Mouse (Mus musculus) kidney, postnatal 25 days (tissue): ENCODE data around the gene Dnajb8.

ENCODE experiments used
- DNase-seq, 2 experiments: peaks; one replicate each; pipeline ENCODE4 v3.0.0; 2021; ENCODE audit warnings: mixed read lengths in 2 of 2

Dnajb8 gene

GRCm38 (mm10) chr6:88199718-88200692, 22.1 kb upstream of the Dnajb8 start:
- DNase-seq: peak in 1 of 2 experiments; percentile 36

- peak; percentile 36 to 52 for DNase-seq
Observed at GRCm38 (mm10) chr6:88200693-88201609, 21.1 kb upstream of the Dnajb8 start.

GRCm38 (mm10) chr6:88201926-88202700, 20.0 kb upstream of the Dnajb8 start:
- peak in 1 of 2 experiments; percentile 44 for DNase-seq

- DNase-seq: peak; percentile 68 to 87
Observed at GRCm38 (mm10) chr6:88202921-88203690, 19.0 kb upstream of the Dnajb8 start.

DNA sequence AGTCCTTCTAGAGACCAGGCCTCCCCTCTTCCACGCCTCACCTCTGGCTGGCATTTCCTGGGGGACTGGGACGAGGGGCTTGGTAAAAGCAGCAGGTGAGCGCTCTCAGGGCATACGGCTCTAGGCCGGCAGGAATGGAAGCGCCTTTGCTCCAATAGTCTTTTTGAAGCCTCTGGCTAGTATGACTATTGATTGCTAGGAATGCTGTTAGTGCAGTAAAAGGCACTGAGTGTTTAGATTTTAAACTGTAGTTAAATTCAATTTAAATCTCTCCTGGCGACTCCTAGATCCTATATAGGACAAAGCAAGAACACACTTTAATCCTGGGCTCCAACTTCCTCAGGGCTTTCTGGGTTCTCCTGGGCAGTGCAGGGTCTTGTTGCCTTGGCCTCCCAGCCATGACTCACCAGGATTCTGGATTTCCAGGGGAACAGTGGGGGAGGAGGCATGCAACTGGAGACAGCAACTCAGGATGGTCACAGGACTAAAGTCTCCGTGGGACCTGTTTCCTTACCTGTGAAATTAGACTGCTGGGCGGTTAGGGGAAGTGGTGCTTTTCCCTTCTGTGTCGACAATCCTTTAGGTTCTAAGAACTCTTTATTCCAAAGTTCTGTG, 18.2 kb upstream of the Dnajb8 start:
- peak in 1 of 2 experiments; percentile 26 for DNase-seq

DNA sequence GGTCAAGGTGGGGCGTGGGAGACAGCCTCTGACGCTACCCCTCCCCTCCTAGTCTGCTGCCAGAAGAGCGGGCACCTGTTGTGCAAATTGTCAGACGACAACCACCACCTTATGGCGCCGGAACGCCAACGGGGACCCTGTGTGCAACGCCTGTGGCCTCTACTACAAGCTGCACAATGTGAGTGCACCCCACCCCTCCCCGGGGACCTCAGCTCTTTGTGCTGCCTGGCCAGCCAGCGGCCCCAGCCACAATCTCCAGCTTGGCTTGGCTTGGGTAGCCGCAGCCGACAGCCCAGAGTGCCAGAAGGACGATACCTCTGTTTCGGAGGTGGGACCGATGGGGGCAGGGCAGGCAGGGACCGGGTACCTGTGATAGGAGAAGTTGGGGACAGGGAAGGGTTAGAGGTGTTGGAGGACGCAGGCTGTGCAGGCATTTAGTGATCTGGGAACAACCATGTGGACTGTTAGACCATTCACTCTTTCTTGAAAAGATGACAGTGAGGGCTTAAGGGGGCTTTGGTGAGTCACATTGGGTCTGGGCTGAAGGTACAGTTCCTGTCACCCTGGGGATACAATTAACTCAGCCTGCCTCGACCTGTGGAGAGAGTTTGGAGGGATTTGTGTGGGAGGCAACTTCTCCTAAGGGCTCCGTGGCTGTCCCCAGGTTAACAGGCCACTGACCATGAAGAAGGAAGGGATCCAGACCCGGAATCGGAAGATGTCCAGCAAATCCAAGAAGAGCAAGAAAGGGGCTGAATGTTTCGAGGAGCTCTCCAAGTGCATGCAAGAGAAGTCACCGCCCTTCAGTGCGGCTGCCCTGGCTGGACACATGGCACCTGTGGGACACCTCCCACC, 17.3 kb upstream of the Dnajb8 start:
- DNase-seq: peak in 1 of 2 experiments; percentile 62

DNA sequence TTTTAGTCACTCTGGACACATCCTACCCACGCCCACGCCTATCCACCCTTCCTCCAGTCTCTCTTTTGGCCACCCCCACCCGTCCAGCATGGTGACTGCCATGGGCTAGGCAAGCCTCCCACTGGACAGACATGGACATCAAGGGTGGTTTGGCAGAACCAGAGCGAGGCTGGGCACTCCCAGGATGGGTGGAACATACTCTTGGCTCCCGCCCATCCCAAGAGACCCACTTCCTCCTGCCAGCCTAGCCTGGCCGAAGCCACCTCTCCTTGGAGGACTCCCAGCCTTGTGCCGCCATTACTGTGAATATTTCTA, 16.7 kb upstream of the Dnajb8 start:
- peak in 1 of 2 experiments; percentile 63 for DNase-seq

GRCm38 (mm10) chr6:88205937-88206336, 16.1 kb upstream of the Dnajb8 start:
- DNase-seq: peak; percentile 57 to 80

GRCm38 (mm10) chr6:88206566-88206965, 15.5 kb upstream of the Dnajb8 start:
- no peak for DNase-seq

DNA sequence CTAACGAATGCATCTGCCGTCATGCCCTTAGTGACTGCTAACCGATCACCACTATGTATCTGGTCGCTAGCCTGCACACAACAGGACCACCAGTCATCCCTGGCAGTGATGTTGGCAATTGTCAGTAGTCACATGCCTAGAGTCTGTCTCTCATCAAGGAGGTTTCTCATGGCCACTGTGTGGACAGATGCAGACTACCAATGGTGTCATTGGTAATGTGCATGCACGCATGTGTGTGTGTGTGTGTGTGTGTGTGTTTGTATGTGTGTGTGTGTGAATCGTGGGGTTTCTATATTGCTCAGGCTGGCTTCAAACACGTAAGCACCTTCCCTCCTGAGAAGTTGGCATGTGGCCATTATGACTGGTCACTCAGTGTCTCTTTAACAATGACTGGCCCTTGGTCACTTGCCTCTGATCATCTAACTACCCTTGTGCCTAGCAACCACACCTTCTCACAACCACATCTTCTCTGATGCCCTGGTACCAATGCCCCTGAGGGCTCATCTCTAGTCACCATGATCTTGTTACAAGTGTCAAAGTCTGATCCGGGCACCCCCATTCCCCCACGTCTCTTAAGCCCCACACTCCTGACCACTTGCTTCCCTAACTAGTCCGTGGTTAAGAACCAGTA, 14.6 kb upstream of the Dnajb8 start:
- DNase-seq: no peak

- no peak for DNase-seq
Observed at GRCm38 (mm10) chr6:88208321-88208720, 13.7 kb upstream of the Dnajb8 start.

DNA sequence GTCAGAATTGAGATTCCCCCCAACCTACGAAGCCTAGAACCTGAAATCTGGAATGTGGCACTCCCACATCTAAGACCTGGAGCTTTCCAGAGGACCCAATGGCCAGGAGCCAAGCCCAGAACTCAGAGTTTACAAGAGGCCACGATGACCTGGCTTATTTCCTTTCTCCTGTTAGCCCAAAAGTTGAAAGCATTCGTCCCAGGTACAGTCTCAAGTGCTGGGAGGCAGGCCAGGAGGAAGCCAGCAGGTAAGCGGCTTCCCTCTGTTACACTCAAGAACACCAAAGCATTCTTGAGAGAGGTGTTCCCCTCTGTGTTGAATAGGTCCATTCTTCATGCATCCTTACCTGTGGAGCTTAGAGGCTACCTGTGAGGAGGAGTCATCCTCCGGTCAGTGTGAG, 12.6 kb upstream of the Dnajb8 start:
- DNase-seq: no peak

DNA sequence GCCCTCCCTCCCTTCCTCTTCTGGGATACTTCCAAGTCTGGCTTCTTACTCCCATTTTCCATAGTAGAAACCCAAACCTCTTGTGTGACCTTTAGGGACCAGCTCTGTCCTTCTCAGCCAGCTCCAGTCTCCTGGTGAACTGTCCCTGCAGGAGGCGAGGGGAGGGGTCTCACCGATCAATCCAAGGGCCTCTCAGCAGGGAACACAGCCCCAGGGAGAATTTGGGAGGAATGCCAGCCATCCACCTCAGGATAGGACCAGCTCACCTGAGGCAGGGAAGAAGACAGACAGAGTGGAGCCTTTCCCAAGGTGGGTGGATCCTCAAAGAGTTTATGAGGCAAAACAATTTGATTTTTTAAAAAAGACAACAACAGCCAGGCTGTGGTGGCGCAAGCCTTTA, 11.9 kb upstream of the Dnajb8 start:
- no peak for DNase-seq

GRCm38 (mm10) chr6:88215797-88216196, 6.3 kb upstream of the Dnajb8 start:
- DNase-seq: no peak

- DNase-seq: no peak
Observed at GRCm38 (mm10) chr6:88216199-88216598, 5.9 kb upstream of the Dnajb8 start.

- DNase-seq: no peak
Observed at GRCm38 (mm10) chr6:88219094-88219493, 3.0 kb upstream of the Dnajb8 start.

- DNase-seq: no peak
Observed at GRCm38 (mm10) chr6:88226570-88226994, 4.5 kb downstream of the Dnajb8 start.

GRCm38 (mm10) chr6:88227537-88227936, 5.5 kb downstream of the Dnajb8 start:
- DNase-seq: no peak

GRCm38 (mm10) chr6:88229221-88229620, 7.2 kb downstream of the Dnajb8 start:
- no peak for DNase-seq

- DNase-seq: no peak
Observed at GRCm38 (mm10) chr6:88231821-88232220, 9.8 kb downstream of the Dnajb8 start.
